Mouse (Mus musculus) intestine, embryonic 16.5 days (tissue): ENCODE measurements around the gene Dpagt1. TPM values are rescaled to one million over a fixed set of nuclear protein-coding genes. Genes with fewer than 3 reads are reported as not detected.
A peak's percentile ranks its signal among the peaks of the same experiment; 100 is the strongest.

Experiments used
- ATAC-seq: fragments of 200-750 bp; cut with Nextera tagmentation; 2 replicates; pipeline ENCODE4 v1.8.0; 2017; ENCODE audit warnings: moderate TSS enrichment, moderate library complexity
- H3K27ac ChIP-seq: fragments of 300-500 bp; sonication (generic); 2 replicates; pipeline ENCODE4 v1.5.1; 2014; ENCODE audit warnings: mild to moderate bottlenecking, low read length
- H3K27me3 ChIP-seq: fragments of 300-500 bp; sonication (generic); replicated peaks from 2 replicates; pipeline ENCODE4 v1.6.1; 2014; ENCODE audit warnings: low read length, control low read depth, mixed read lengths; ENCODE audit not compliant: control insufficient read depth, insufficient read depth
- H3K36me3 ChIP-seq: fragments of 300-500 bp; sonication (generic); 2 replicates; pipeline ENCODE4 v1.6.1; 2014; ENCODE audit warnings: low read length, control low read depth; ENCODE audit not compliant: control insufficient read depth, insufficient read depth
- H3K4me1 ChIP-seq: fragments of 300-500 bp; sonication (generic); 2 replicates; pipeline ENCODE4 v1.6.1; 2014; ENCODE audit warnings: low read length, control low read depth, mixed read lengths; ENCODE audit not compliant: control insufficient read depth, insufficient read depth
- H3K4me2 ChIP-seq: fragments of 300-500 bp; sonication (generic); 2 replicates; pipeline ENCODE4 v1.6.1; 2014; ENCODE audit warnings: low read depth, low read length, control low read depth
- H3K4me3 ChIP-seq: fragments of 300-500 bp; sonication (generic); 2 replicates; pipeline ENCODE4 v1.5.1; 2014; ENCODE audit warnings: mild to moderate bottlenecking, low read length
- H3K9ac ChIP-seq: fragments of 300-500 bp; sonication (generic); 2 replicates; pipeline ENCODE4 v1.6.1; 2014; ENCODE audit warnings: low read depth, low read length
- H3K9me3 ChIP-seq: fragments of 300-500 bp; sonication (generic); 2 replicates; pipeline ENCODE4 v1.6.1; 2016; ENCODE audit warnings: low read length, control low read depth; ENCODE audit not compliant: control insufficient read depth
- WGBS: fragments of 180-500 bp; shearing (Covaris S2); extraction: QIAGEN DNeasy Blood & Tissue Kit; methylation state at CpG from one replicate; pipeline ENCODE4 v1.1.7; 2014; 5-methylcytosine and 5-hydroxymethylcytosine counted together
- microRNA-seq: library from miRNA; unstranded; fragments of <30 nt; microRNA quantifications from one replicate; pipeline ENCODE4, GENCODE M21; 2016
- polyA plus RNA-seq: library from polyadenylated mRNA; unstranded; fragments of >200 nt; fragmentation: Nextera tagmentation; extraction: Ambion mirVana; gene quantifications from 2 replicates; pipeline ENCODE4 v1.2.1, GENCODE M21; 2015

The Dpagt1 gene
- polyA plus RNA-seq, 1 experiment from 2014 or later, result 42.7 TPM

DNA sequence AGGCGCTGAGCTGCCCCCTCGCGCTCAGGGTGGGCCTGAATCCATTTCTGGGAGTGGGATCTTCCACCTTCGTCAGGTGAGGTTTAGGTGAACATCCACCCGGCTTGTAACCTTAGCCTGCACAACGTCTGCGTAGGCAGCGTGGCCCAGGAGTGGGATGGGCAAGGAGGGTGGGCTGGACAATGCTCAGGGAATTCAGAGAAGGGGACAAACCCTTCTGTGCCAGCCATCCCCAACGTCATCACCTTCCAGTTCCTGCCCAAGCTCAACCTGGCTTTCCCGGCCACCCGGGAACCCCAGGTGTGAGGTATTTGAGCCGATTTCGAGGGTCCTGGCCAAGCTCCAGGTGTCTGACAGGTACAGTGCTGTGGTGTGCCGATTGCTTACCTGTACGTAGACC is 54.0 kb downstream of the Dpagt1 start:
- Histone ChIP-seq H3K36me3 (0 out of 2 replicates have a peak, but pooled peaks cover 16% of the 10 kb centered on the region), H3K27me3 (no peaks in the 10 kb centered on the region), H3K27ac (peak overlapping the region; percentile 84), H3K9ac (peak overlapping the region; percentile 92), H3K4me1 (peaks cover 12% of the 10 kb centered on the region), H3K4me2 (peak overlapping the region; percentile 88), H3K4me3 (peak overlapping the region; percentile 93), H3K9me3 (no peaks in the 10 kb centered on the region)
- 5% methylated on average over 15 of the region's 15 CpGs for WGBS
- ATAC-seq, result peak; percentile 33

Small RNAs within 50 kb of the gene (microRNA-seq; reads per million reads assigned to microRNA genes)
- not detected for gene Gm44335

Other genes with a start within 250 kb of the Dpagt1 start
- 0.18 and 0.24 TPM in 2 replicates for gene Mfrp, start 224.3 kb upstream of the Dpagt1 start, polyA plus RNA-seq
- gene C1qtnf5, start 218.8 kb upstream of the Dpagt1 start, polyA plus RNA-seq, result 2.7 and 3.0 TPM in 2 replicates
- 0.05 and 0.12 TPM in 2 replicates for gene Gm49380, start 212.5 kb upstream of the Dpagt1 start, polyA plus RNA-seq
- 45.4 and 48.1 TPM in 2 replicates for gene Rnf26, start 212.5 kb upstream of the Dpagt1 start, polyA plus RNA-seq
- gene Mcam, start 191.6 kb upstream of the Dpagt1 start, polyA plus RNA-seq, result 42.9 and 45.1 TPM in 2 replicates
- gene Cbl, start 92.0 kb upstream of the Dpagt1 start, polyA plus RNA-seq, result 10.9 and 11.2 TPM in 2 replicates
- gene Ccdc153, start 85.3 kb upstream of the Dpagt1 start, polyA plus RNA-seq, result not detected in 2 replicates
- gene Pdzd3, start 74.5 kb upstream of the Dpagt1 start, polyA plus RNA-seq, result 22.2 and 28.5 TPM in 2 replicates
- 5.4 and 5.5 TPM in 2 replicates for gene Nlrx1, start 57.4 kb upstream of the Dpagt1 start, polyA plus RNA-seq
- gene Abcg4, start 37.4 kb upstream of the Dpagt1 start, polyA plus RNA-seq, result 2.6 and 3.0 TPM in 2 replicates
- gene Hinfp, start 20.3 kb upstream of the Dpagt1 start, polyA plus RNA-seq, result 17.8 and 19.4 TPM in 2 replicates
- 15.3 and 16.5 TPM in 2 replicates for gene C2cd2l, start 5.7 kb upstream of the Dpagt1 start, polyA plus RNA-seq
- gene H2afx, start 8.7 kb downstream of the Dpagt1 start, polyA plus RNA-seq, result 268 and 278 TPM in 2 replicates
- 134 and 155 TPM in 2 replicates for gene Hmbs, start 18.2 kb downstream of the Dpagt1 start, polyA plus RNA-seq
- 37.1 and 40.2 TPM in 2 replicates for gene Vps11, start 35.7 kb downstream of the Dpagt1 start, polyA plus RNA-seq
- 36.5 and 41.2 TPM in 2 replicates for gene Hyou1, start 53.5 kb downstream of the Dpagt1 start, polyA plus RNA-seq
- gene Slc37a4, start 70.8 kb downstream of the Dpagt1 start, polyA plus RNA-seq, result 87.2 and 101 TPM in 2 replicates
- 1,622 and 1,645 TPM in 2 replicates for gene Rps25, start 81.1 kb downstream of the Dpagt1 start, polyA plus RNA-seq
- 110 and 122 TPM in 2 replicates for gene Trappc4, start 81.6 kb downstream of the Dpagt1 start, polyA plus RNA-seq
- 23.3 and 25.9 TPM in 2 replicates for gene Ccdc84, start 92.5 kb downstream of the Dpagt1 start, polyA plus RNA-seq
- gene Foxr1, start 115.1 kb downstream of the Dpagt1 start, polyA plus RNA-seq, result not detected in 2 replicates
- 0.61 and 0.80 TPM in 2 replicates for gene Upk2, start 129.0 kb downstream of the Dpagt1 start, polyA plus RNA-seq
- 5.1 and 5.9 TPM in 2 replicates for gene Bcl9l, start 156.8 kb downstream of the Dpagt1 start, polyA plus RNA-seq
- 1.1 TPM in 2 replicates for gene Cxcr5, start 235.9 kb downstream of the Dpagt1 start, polyA plus RNA-seq